Mouse (Mus musculus) G1E (cell line): Measurements from ENCODE around the gene Vps52. TPM values are rescaled to one million over a fixed set of nuclear protein-coding genes. Genes with fewer than 3 reads are reported as not detected.

Source experiments
- ATAC-seq: 2 replicates; pipeline ENCODE4 v1.8.0; 2016; ENCODE audit warnings: mild to moderate bottlenecking; ENCODE audit not compliant: insufficient number of reproducible peaks, poor library complexity, low FRiP score, severe bottlenecking; ENCODE audit errors: extremely low read depth
- DNase-seq: peaks from one replicate; pipeline ENCODE4 v3.0.0; 2012; ENCODE audit warnings: low spot score
- H3K27me3 ChIP-seq: 2 replicates; pipeline ENCODE4 v1.6.1; 2012; ENCODE audit warnings: mild to moderate bottlenecking, low read length, inconsistent platforms; ENCODE audit not compliant: insufficient read depth
- H3K36me3 ChIP-seq: replicated peaks from 2 replicates; pipeline ENCODE3; 2012; ENCODE audit warnings: mild to moderate bottlenecking, inconsistent platforms
- H3K4me1 ChIP-seq: 2 replicates; pipeline ENCODE4 v1.6.1; 2012; ENCODE audit warnings: low read depth, low read length, inconsistent platforms, mixed read lengths; ENCODE audit not compliant: insufficient read depth
- H3K4me3 ChIP-seq: 2 replicates; pipeline ENCODE4 v1.5.1; 2012; ENCODE audit warnings: low read depth, mild to moderate bottlenecking, inconsistent platforms, low read length, moderate library complexity, mixed read lengths
- H3K9me3 ChIP-seq: replicated peaks from 2 replicates; pipeline ENCODE4 v1.6.1; 2012; ENCODE audit warnings: inconsistent platforms
- CTCF ChIP-seq: IDR thresholded peaks from 2 replicates; pipeline ENCODE4 v1.5.1; 2012; ENCODE audit warnings: low read depth, low read length, inconsistent platforms, mixed read lengths
- GATA1 ChIP-seq: IDR thresholded peaks from 2 replicates; pipeline ENCODE4 v1.6.1; 2012; ENCODE audit warnings: borderline replicate concordance, low read length, inconsistent platforms, mixed read lengths
- GATA2 ChIP-seq: IDR thresholded peaks from 2 replicates; pipeline ENCODE4 v1.6.1; 2012; ENCODE audit warnings: low read depth, low read length, inconsistent platforms, borderline replicate concordance
- POLR2AphosphoS5 ChIP-seq: IDR thresholded peaks from 2 replicates; pipeline ENCODE4 v1.6.1; 2012; ENCODE audit warnings: low read depth, low read length, inconsistent platforms; ENCODE audit not compliant: insufficient replicate concordance
- TAL1 ChIP-seq: conservative IDR thresholded peaks from 2 replicates; pipeline ENCODE4 v1.6.1; 2012; ENCODE audit warnings: low read depth, low read length, inconsistent platforms, mixed read lengths
- polyA plus RNA-seq: library from polyadenylated mRNA; stranded (reverse); fragments of >175 nt; gene quantifications from 2 replicates; pipeline ENCODE4 v1.2.3, GENCODE M21; 2012
- total RNA-seq, 2 experiments: library from RNA; stranded (forward) in 1 of 2; stranded (reverse) in 1 of 2; fragments of 200-1000 nt in 1 of 2; fragments of >200 nt in 1 of 2; fragmentation: Nextera tagmentation in 1 of 2; gene quantifications; 2 replicates each; pipeline ENCODE4 v1.2.3; 2014 to 2017

Vps52 gene
- total RNA-seq (2014; fragmentation: Nextera tagmentation) (30.0 and 34.1 TPM in 2 replicates), total RNA-seq (2017) (18.5 and 19.8 TPM in 2 replicates), polyA plus RNA-seq (45.6 and 48.9 TPM in 2 replicates)

DNA sequence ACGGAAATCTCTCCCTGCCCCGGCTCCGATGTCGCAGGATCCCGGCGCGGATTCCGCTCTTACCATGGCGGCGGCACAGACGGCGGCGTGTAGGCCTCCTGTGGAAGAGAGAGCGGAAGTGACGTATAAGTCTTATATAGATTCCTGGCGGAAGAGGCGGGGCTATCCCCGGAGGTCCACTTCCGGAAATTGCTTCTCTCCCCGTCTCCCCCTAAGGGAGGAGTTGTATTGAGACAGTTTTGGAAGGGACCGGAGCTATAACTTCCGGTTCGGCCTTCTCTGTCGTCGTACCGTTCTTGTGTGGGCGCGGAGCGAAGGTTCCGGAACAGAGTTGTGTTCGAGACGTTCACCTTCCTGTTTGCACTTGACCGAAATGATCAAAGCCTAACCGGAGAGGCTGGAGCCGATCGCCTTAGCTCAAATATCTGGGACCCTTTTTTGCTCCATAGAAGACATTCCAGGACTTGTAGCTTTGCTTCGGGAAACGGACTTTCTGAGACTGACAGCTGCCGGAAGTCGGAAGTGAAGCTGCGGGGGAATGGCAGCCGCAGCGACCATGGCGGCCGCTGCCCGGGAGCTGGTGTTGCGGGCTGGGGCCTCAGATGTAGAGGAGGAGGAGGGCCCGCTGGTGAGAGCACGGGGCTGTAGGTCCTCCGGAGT lies at the start of gene Vps52, which contains the start of gene Rps18:
Vps52 (plus strand) TSS at position 258 of the 660 bp plus-strand sequence.
Rps18 (minus strand) TSS at position 447 of the 660 bp plus-strand sequence.
- Histone ChIP-seq H3K27me3 (no peaks in the 10 kb centered on the region), H3K9me3 (no peaks in the 10 kb centered on the region), H3K4me3 (peak within 1 kb of the TSS; percentile 93), H3K4me1 (peaks cover 49% of the 10 kb centered on the region), H3K36me3 (peaks cover 80% of the 10 kb centered on the region)
- peak; percentile 77 for ATAC-seq
- TF ChIP-seq GATA2 (no peak), POLR2AphosphoS5 (no peak), CTCF (no peak), GATA1 (no peak), TAL1 (no peak)
- peak; percentile 98 for DNase-seq

DNA sequence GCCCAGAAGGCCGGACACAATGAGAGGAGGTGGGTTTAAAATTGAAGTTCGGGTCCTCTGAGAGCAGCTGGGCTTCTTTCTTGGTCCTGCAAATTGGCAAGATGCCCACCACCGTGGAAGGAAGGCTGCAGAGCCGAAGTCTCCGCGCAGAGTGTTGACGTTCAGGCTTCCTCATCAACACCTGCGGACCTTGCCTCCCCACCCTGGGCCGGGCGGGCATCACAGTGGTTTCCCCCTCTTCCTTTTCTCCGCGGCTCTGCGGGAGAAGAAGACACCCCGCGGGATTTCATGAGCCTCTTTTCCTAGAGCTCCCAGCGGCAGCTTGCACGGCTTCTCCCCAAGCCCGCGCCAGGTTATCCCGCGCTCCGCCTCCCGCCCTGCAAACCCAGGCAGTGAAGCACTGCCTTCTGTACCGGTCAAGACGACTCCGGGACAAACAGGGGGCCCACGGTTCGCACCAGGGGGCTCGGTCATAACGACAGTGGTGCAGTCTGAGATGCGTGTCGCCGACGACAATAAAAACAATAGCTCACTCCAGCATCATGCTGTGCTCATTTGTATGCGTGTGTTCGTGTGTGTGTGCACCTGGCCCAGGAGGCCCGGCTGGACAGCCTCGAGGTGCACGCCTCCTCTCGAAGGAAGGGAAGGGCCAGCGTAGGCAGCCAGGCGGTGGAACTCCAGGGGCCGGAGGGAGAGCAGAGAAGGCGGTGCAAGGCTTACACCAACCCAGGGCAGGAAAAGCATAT lies 47.1 kb upstream of the Vps52 start:
- TF ChIP-seq GATA1 (no peak), POLR2AphosphoS5 (no peak), CTCF (no peak), GATA2 (no peak), TAL1 (no peak)
- H3K4me1 ChIP-seq, result peaks cover 71% of the 10 kb centered on the region
- peak overlapping the region; percentile 97 for H3K4me3 ChIP-seq
- peaks cover 32% of the 10 kb centered on the region for H3K36me3 ChIP-seq
- H3K27me3 ChIP-seq, result no peaks in the 10 kb centered on the region
- H3K9me3 ChIP-seq, result no peaks in the 10 kb centered on the region
- ATAC-seq, result no peak
- peak; percentile 57 for DNase-seq

DNA sequence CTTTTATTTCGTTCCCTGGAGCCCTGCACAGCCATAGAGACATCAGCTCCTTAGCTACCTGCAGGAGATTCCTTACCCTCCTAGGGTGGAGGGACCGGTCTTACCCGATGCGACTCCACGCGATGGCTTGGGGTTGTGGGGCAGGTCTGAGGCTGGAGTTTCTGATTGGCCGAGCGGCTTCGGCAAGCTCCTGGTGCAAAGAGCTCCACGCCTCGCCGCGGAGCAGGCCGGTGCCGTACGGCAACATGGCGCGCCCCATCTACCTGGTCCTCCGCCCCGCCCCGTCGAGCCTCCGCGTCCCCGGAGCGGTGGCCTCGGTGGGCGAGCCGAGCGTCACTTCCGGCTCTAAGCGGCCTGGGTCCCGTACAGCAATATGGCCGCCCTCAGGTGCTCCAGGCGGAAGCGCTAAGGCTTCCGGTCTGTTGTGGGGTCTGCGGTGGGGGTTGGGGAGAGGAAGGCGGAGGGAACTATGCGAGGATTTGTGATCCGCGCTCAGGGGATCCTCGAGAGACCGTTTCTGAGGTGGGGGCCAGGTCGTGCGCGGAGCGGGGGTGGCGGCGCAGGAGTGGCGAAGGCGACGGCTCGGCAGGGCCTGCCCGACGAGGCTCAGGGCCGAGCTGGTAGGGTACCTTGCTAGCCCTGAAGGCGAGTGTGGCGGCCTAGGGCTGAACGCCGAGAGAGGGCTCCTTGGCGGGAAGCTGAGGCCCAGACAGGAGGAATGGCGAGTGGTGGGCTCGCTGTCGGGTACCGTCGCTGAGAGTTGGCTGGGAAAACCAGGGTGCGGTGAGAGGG lies 46.3 kb upstream of the Vps52 start, which contains the start of gene Daxx:
Daxx (plus strand) TSS at position 338 of the 792 bp plus-strand sequence.
- DNase-seq, result peak; percentile 98

DNA sequence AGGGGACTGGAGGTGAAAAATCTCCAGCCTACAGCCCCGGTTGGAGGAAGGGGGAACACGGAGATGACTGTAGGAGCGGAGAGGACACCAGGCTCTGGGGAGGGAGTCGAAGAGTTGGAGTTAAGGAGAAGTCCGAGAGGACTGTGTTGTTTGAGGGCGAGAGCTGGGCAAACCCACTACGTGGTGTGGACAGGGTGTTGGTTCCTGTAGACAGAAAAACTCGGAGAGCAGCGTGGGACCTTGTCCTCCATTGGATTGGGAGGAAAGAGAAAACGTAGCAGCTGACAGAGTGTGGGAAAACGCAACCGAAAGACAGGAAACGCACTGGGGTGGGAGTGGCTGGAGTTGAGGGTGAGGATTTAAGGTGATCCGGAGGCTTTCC lies 45.8 kb upstream of the Vps52 start:
- DNase-seq (peak; percentile 66), ATAC-seq (no peak)
- TF ChIP-seq GATA2, result no peak
- TF ChIP-seq TAL1, result no peak
- no peak for TF ChIP-seq POLR2AphosphoS5
- no peak for TF ChIP-seq CTCF
- no peak for TF ChIP-seq GATA1

More for the DNA sequence above, 46.3 kb upstream of the Vps52 start, which contains the start of gene Daxx:
- Histone ChIP-seq H3K27me3 (no peaks in the 10 kb centered on the region), H3K9me3 (no peaks in the 10 kb centered on the region), H3K36me3 (peaks cover 39% of the 10 kb centered on the region), H3K4me1 (peaks cover 71% of the 10 kb centered on the region), H3K4me3 (peak within 1 kb of the TSS; percentile 97)
- TF ChIP-seq TAL1 (no peak), GATA2 (no peak), GATA1 (no peak)
- peak; percentile 87 for ATAC-seq

DNA sequence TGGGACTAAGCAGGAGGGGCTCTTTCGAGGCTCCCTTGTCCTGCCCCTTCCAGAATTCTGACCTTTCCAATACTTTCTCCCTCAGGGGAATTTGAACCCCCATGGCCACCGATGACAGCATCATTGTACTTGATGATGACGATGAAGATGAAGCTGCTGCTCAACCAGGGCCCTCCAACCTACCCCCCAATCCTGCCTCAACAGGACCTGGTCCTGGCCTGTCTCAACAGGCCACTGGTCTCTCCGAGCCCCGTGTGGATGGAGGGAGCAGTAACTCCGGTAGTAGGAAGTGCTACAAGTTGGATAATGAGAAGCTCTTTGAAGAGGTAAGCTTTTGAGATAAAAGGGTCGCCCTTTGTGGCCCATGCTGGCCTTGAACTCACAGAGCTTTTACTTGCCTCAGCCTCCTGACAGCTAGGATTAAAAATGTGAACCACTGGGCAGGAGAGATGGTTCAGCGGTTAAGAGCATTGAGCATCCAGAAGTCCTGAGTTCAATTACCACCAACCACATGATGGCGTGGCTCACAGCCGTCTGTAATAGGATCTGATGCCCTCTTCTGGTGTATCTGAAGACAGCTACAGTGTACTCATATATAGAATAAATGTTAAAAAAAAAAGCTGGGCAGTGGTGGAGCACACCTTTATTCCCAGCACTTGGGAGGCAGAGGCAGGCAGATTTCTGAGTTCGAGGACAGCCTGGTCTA lies 45.1 kb upstream of the Vps52 start:
- Histone ChIP-seq H3K27me3 (no peaks in the 10 kb centered on the region), H3K4me1 (peaks cover 78% of the 10 kb centered on the region), H3K4me3 (peak overlapping the region; percentile 97), H3K36me3 (peaks cover 50% of the 10 kb centered on the region), H3K9me3 (no peaks in the 10 kb centered on the region)
- TF ChIP-seq GATA1 (no peak), CTCF (no peak), GATA2 (no peak), POLR2AphosphoS5 (no peak), TAL1 (no peak)
- DNase-seq (no peak), ATAC-seq (no peak)

More for the DNA sequence above, 45.8 kb upstream of the Vps52 start:
- Histone ChIP-seq H3K36me3 (peaks cover 45% of the 10 kb centered on the region), H3K4me3 (peak overlapping the region; percentile 97), H3K9me3 (no peaks in the 10 kb centered on the region), H3K4me1 (peaks cover 73% of the 10 kb centered on the region), H3K27me3 (no peaks in the 10 kb centered on the region)
